Mouse (Mus musculus) testis, adult 2 months (tissue): Measurements from ENCODE around the gene Aldh18a1. TPM values are rescaled to one million over a fixed set of nuclear protein-coding genes. Genes with fewer than 3 reads are reported as not detected.

Experiments
- H3K27ac ChIP-seq: fragments of 200-500 bp; 2 replicates; pipeline ENCODE4 v1.5.1; 2012; ENCODE audit warnings: low read depth, low read length; ENCODE audit not compliant: control insufficient read depth, insufficient read depth
- H3K27me3 ChIP-seq: fragments of 200-500 bp; 2 replicates; pipeline ENCODE4 v1.6.1; 2012; ENCODE audit warnings: mild to moderate bottlenecking, low read length, moderate library complexity; ENCODE audit not compliant: control insufficient read depth, insufficient read depth
- H3K36me3 ChIP-seq: fragments of 200-500 bp; 2 replicates; pipeline ENCODE4 v1.6.1; 2012; ENCODE audit warnings: mild to moderate bottlenecking, low read length; ENCODE audit not compliant: control insufficient read depth, insufficient read depth
- H3K4me1 ChIP-seq: fragments of 200-500 bp; 2 replicates; pipeline ENCODE4 v1.6.1; 2012; ENCODE audit warnings: low read length; ENCODE audit not compliant: control insufficient read depth, insufficient read depth
- H3K4me3 ChIP-seq: fragments of 200-500 bp; 2 replicates; pipeline ENCODE4 v1.5.1; 2012; ENCODE audit warnings: low read depth, mild to moderate bottlenecking, low read length, moderate library complexity, mixed read lengths; ENCODE audit not compliant: control insufficient read depth
- CTCF ChIP-seq: fragments of 200-500 bp; IDR thresholded peaks from 2 replicates; pipeline ENCODE4 v1.5.1; 2012; ENCODE audit warnings: low read depth, mild to moderate bottlenecking, inconsistent platforms, low read length, moderate library complexity; ENCODE audit not compliant: control insufficient read depth, insufficient read depth, insufficient replicate concordance
- POLR2A ChIP-seq: fragments of 200-500 bp; IDR thresholded peaks from 2 replicates; pipeline ENCODE4 v1.6.1; 2012; ENCODE audit warnings: low read depth, mild to moderate bottlenecking, inconsistent platforms, low read length, moderate library complexity; ENCODE audit not compliant: control insufficient read depth
- polyA plus RNA-seq: library from polyadenylated mRNA; depleted of rRNA; stranded (reverse); fragments of >200 nt; gene quantifications from 2 replicates; pipeline ENCODE4 v1.2.3, GENCODE M21; 2012

The Aldh18a1 gene
- polyA plus RNA-seq, 1 experiment: 4.8 TPM

- no peak overlapping the region for H3K4me3 ChIP-seq
- no peaks in the 10 kb centered on the region; the same call in 1 of the 2 replicates for H3K36me3 ChIP-seq
- H3K27ac ChIP-seq: peak overlapping the region; percentile 70
- TF ChIP-seq CTCF (no peak), POLR2A (no peak)
- H3K4me1 ChIP-seq: no peaks in the 10 kb centered on the region; the same call in 1 of the 2 replicates
- H3K27me3 ChIP-seq: no peaks in the 10 kb centered on the region
Measured at GRCm38 (mm10) chr19:40549516-40550135, 38.6 kb downstream of the Aldh18a1 start.

GRCm38 (mm10) chr19:40548796-40549515, 39.3 kb downstream of the Aldh18a1 start:
- H3K36me3 ChIP-seq: no peaks in the 10 kb centered on the region; the same call in 1 of the 2 replicates
- no peaks in the 10 kb centered on the region; the same call in 1 of the 2 replicates for H3K4me1 ChIP-seq
- peak overlapping the region; percentile 70 for H3K27ac ChIP-seq
- TF ChIP-seq CTCF (no peak), POLR2A (no peak)
- no peak overlapping the region for H3K4me3 ChIP-seq
- H3K27me3 ChIP-seq: no peaks in the 10 kb centered on the region

- H3K4me3 ChIP-seq: no peak overlapping the region
- no peaks in the 10 kb centered on the region; the same call in 1 of the 2 replicates for H3K36me3 ChIP-seq
- no peaks in the 10 kb centered on the region for H3K27me3 ChIP-seq
- TF ChIP-seq POLR2A (no peak), CTCF (no peak)
- H3K27ac ChIP-seq: peak overlapping the region; percentile 70; the same call in 1 of the 2 replicates
- no peaks in the 10 kb centered on the region; the same call in 1 of the 2 replicates for H3K4me1 ChIP-seq
Measured at GRCm38 (mm10) chr19:40548386-40548785, 39.9 kb downstream of the Aldh18a1 start.

GRCm38 (mm10) chr19:40544856-40545255, 43.4 kb downstream of the Aldh18a1 start:
- Histone ChIP-seq H3K4me1 (no peaks in the 10 kb centered on the region; the same call in 1 of the 2 replicates), H3K27me3 (no peaks in the 10 kb centered on the region), H3K27ac (no peak overlapping the region), H3K4me3 (no peak overlapping the region), H3K36me3 (no peaks in the 10 kb centered on the region)
- no peak for TF ChIP-seq POLR2A
- TF ChIP-seq CTCF: peak; percentile 72; the same call in 1 of the 2 replicates

- H3K4me1 ChIP-seq: no peaks in the 10 kb centered on the region
- H3K27ac ChIP-seq: no peak overlapping the region
- no peak for TF ChIP-seq CTCF
- TF ChIP-seq POLR2A: no peak
- no peak overlapping the region for H3K4me3 ChIP-seq
- no peaks in the 10 kb centered on the region for H3K27me3 ChIP-seq
- no peaks in the 10 kb centered on the region for H3K36me3 ChIP-seq
Measured at GRCm38 (mm10) chr19:40542776-40543175, 45.5 kb downstream of the Aldh18a1 start.

GRCm38 (mm10) chr19:40536526-40536925, 51.7 kb downstream of the Aldh18a1 start:
- Histone ChIP-seq H3K4me3 (no peak overlapping the region), H3K4me1 (no peaks in the 10 kb centered on the region), H3K36me3 (no peaks in the 10 kb centered on the region), H3K27ac (no peak overlapping the region), H3K27me3 (no peaks in the 10 kb centered on the region)
- TF ChIP-seq POLR2A (no peak), CTCF (no peak)

- no peaks in the 10 kb centered on the region for H3K27me3 ChIP-seq
- no peak overlapping the region for H3K27ac ChIP-seq
- TF ChIP-seq CTCF (no peak), POLR2A (no peak)
Measured at GRCm38 (mm10) chr19:40532525-40532924, 55.7 kb downstream of the Aldh18a1 start.

More at GRCm38 (mm10) chr19:40532525-40532924, 55.7 kb downstream of the Aldh18a1 start:
- H3K4me3 ChIP-seq: no peak overlapping the region
- H3K4me1 ChIP-seq: no peaks in the 10 kb centered on the region
- no peaks in the 10 kb centered on the region for H3K36me3 ChIP-seq
